Mouse (Mus musculus) forebrain, postnatal 0 days (tissue): ENCODE results near the gene Slc48a1. TPM values are rescaled to one million over a fixed set of nuclear protein-coding genes. Genes with fewer than 3 reads are reported as not detected.

ENCODE experiments used
- ATAC-seq: fragments of 200-750 bp; cut with Nextera tagmentation; 2 replicates; pipeline ENCODE4 v1.8.0; 2017; ENCODE audit warnings: mild to moderate bottlenecking, moderate library complexity
- DNase-seq: peaks from one replicate; pipeline ENCODE4 v3.0.0-alpha.2; 2015
- H3K27ac ChIP-seq: fragments of 300-500 bp; sonication (generic); 2 replicates; pipeline ENCODE4 v1.5.1; 2014; ENCODE audit warnings: low read depth, mild to moderate bottlenecking, antibody characterized with exemption, low read length, moderate library complexity, mixed read lengths
- H3K27me3 ChIP-seq: fragments of 300-500 bp; sonication (generic); 2 replicates; pipeline ENCODE4 v1.6.1; 2014; ENCODE audit warnings: mild to moderate bottlenecking, low read length, mixed read lengths; ENCODE audit not compliant: insufficient read depth
- H3K36me3 ChIP-seq: fragments of 300-500 bp; sonication (generic); 2 replicates; pipeline ENCODE4 v1.6.1; 2014; ENCODE audit warnings: mild to moderate bottlenecking, moderate library complexity; ENCODE audit not compliant: insufficient read depth
- H3K4me1 ChIP-seq: fragments of 300-500 bp; sonication (generic); 2 replicates; pipeline ENCODE4 v1.6.1; 2014; ENCODE audit warnings: antibody characterized with exemption; ENCODE audit not compliant: insufficient read depth
- H3K4me2 ChIP-seq: fragments of 300-500 bp; sonication (generic); 2 replicates; pipeline ENCODE4 v1.6.1; 2014; ENCODE audit warnings: low read depth, mild to moderate bottlenecking, moderate library complexity
- H3K4me3 ChIP-seq: fragments of 300-500 bp; sonication (generic); 2 replicates; pipeline ENCODE4 v1.5.1; 2014; ENCODE audit warnings: low read depth, low read length, mixed read lengths
- H3K9ac ChIP-seq: fragments of 300-500 bp; sonication (generic); 2 replicates; pipeline ENCODE4 v1.6.1; 2014; ENCODE audit warnings: mild to moderate bottlenecking
- H3K9me3 ChIP-seq: fragments of 300-500 bp; sonication (generic); 2 replicates; pipeline ENCODE4 v1.6.1; 2016; ENCODE audit warnings: low read length
- CTCF ChIP-seq: sonication (generic); IDR thresholded peaks from 2 replicates; pipeline ENCODE4 v1.5.1; 2016; ENCODE audit warnings: antibody characterized with exemption, control low read depth, low read depth
- WGBS: fragments of 180-500 bp; shearing (Covaris S2); extraction: QIAGEN DNeasy Blood & Tissue Kit; methylation state at CpG from one replicate; pipeline ENCODE4 v1.1.7; 2014; 5-methylcytosine and 5-hydroxymethylcytosine counted together
- polyA plus RNA-seq: library from polyadenylated mRNA; unstranded; fragments of >200 nt; fragmentation: Nextera tagmentation; extraction: Ambion mirVana; gene quantifications from 2 replicates; pipeline ENCODE4 v1.2.1, GENCODE M21; 2015
- total RNA-seq: library from RNA; depleted of rRNA; stranded (reverse); fragments of >200 nt; gene quantifications from 2 replicates; pipeline ENCODE4 v1.2.3, GENCODE M21; 2014

The Slc48a1 gene
- total and polyA plus RNA-seq, 2 experiments from 2014 or later: 56.4 to 135 TPM

DNA sequence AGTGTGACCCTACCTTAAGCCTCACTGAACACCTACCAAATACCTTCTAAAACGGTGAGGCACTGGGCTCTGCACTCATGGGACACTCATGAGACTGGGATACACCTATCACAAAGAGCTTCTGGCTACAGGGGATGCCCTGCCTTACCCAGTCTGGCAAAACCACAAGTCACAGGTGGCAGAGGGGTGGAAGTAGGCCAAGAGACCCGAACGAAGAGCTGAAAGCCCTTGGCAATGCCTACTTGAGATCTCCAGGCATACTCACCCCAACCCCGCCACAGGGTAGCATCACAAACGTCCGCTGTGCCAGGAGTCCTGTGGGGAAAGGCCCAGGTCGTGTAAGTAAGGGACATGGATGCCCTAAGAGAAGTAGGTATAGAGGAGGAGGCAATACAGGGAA lies 23.5 kb downstream of the Slc48a1 start:
- WGBS: 69% methylated on average over 7 of the region's 7 CpGs

DNA sequence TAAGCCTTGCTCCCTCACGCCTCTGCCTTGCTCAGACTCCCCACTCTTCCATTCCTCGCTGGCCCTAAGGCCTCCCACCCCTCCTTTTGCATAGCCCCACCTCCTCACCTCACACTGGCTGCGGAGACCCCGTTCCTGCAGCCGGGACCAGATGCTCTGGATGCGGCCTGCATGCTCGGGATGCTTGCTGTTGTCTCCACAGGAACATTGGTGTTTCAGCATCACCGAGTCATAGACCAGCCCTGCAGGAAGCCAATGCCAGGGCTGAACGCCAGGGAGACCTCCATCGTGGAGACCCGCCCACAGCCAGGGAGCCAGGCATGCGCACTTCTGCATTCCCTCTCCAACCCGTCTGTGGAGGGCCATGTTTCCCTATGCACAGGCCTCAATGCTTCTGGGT lies 24.3 kb downstream of the Slc48a1 start:
- 18% methylated on average over 13 of the region's 13 CpGs for WGBS
- H3K9me3 ChIP-seq: no peaks in the 10 kb centered on the region
- TF ChIP-seq CTCF: no peak; the same call in 1 of the 2 replicates
- H3K36me3 ChIP-seq: peaks cover 37% of the 10 kb centered on the region
- peak overlapping the region; percentile 18; the same call in 1 of the 2 replicates for H3K4me3 ChIP-seq
- H3K4me2 ChIP-seq: peak overlapping the region; percentile 31
- peak; percentile 87 for ATAC-seq
- DNase-seq: peak; percentile 73
- H3K27ac ChIP-seq: peak overlapping the region; percentile 40; the same call in 1 of the 2 replicates
- peaks cover 5% of the 10 kb centered on the region; the same call in 1 of the 2 replicates for H3K4me1 ChIP-seq
- no peaks in the 10 kb centered on the region for H3K27me3 ChIP-seq
- peak overlapping the region; percentile 41; the same call in 1 of the 2 replicates for H3K9ac ChIP-seq

More for the DNA sequence above, 23.5 kb downstream of the Slc48a1 start:
- H3K9me3 ChIP-seq: no peaks in the 10 kb centered on the region
- H3K4me1 ChIP-seq: peaks cover 5% of the 10 kb centered on the region; the same call in 1 of the 2 replicates
- no peak overlapping the region for H3K27ac ChIP-seq
- TF ChIP-seq CTCF: no peak
- H3K27me3 ChIP-seq: no peaks in the 10 kb centered on the region
- peak overlapping the region; percentile 31; the same call in 1 of the 2 replicates for H3K4me2 ChIP-seq
- DNase-seq (no peak), ATAC-seq (no peak)
- H3K4me3 ChIP-seq: no peak overlapping the region
- peaks cover 36% of the 10 kb centered on the region for H3K36me3 ChIP-seq
- H3K9ac ChIP-seq: no peak overlapping the region

DNA sequence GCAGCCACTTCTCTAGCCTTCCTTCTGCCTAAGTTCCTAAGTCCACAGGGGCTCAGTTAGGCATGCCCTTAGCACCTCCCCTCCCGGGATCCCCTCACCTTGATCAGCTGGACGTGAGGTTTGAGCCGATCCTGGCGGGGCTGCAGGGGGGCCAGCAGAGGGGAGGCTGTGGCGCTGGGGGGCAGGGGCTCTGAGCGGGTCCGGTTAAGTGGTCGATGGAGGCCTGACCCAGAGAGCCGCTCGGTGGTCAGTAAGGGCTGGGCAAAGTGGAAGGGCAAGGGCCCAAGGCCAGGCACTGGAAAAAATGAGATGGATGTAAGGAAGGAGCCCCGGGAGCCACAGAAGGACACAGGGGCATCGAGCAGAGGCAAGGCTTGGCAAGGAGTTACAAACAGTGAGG lies 29.5 kb downstream of the Slc48a1 start:
- no peaks in the 10 kb centered on the region; the same call in 1 of the 2 replicates for H3K4me1 ChIP-seq
- no peak for DNase-seq

DNA sequence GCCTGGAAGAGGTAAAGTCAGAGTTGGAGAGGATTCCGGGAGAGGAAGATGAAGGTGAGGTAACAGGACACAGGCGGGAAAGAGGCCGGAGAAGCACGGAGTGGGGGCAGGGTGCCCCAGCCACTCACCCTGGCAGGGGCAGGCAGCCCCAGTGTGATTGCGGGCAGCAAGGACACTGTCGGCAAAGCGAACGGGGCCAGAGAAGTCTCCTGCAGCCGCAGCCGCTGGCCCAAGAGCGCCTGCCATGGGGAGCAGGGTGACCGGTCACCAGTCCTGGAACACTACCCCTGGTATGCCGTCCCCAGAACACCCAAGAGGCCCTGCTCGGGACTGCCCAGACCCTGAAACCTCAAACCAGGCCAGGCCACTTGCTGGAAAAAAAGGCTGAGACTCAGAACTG lies 30.2 kb downstream of the Slc48a1 start:
- Histone ChIP-seq H3K4me1 (peaks cover 5% of the 10 kb centered on the region), H3K4me3 (no peak overlapping the region), H3K27me3 (no peaks in the 10 kb centered on the region), H3K27ac (no peak overlapping the region), H3K36me3 (peaks cover 50% of the 10 kb centered on the region), H3K4me2 (no peak overlapping the region), H3K9ac (no peak overlapping the region), H3K9me3 (no peaks in the 10 kb centered on the region)
- no peak for TF ChIP-seq CTCF
- 90% methylated on average over 14 of the region's 14 CpGs for WGBS
- DNase-seq (no peak), ATAC-seq (no peak)

More for the DNA sequence above, 29.5 kb downstream of the Slc48a1 start:
- WGBS: 76% methylated on average over 12 of the region's 12 CpGs
- Histone ChIP-seq H3K4me3 (no peak overlapping the region), H3K27ac (no peak overlapping the region), H3K36me3 (peaks cover 50% of the 10 kb centered on the region), H3K9me3 (no peaks in the 10 kb centered on the region), H3K9ac (no peak overlapping the region), H3K27me3 (no peaks in the 10 kb centered on the region), H3K4me2 (no peak overlapping the region)
- TF ChIP-seq CTCF: no peak
- no peak for ATAC-seq

DNA sequence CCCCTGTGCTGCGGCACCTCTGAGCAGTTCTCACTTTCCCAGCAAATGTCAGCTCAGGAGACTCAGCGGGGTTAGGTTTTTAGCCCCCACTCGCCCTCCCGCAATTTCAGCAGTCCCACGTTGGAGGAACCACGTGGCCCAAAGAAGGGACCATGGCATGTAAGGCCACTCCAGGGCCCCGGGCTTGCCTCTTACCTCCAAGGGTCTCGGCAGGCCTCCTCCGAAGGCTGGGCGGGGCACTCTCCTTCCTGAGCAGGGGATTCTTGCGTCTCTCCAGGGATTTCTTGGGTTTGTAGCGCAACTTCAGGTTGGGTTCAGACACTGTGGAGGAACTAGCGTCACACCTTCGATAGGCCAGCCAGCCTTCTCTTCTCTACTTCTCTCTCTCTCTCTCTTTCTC lies 30.9 kb downstream of the Slc48a1 start:
- no peak for TF ChIP-seq CTCF
- H3K9me3 ChIP-seq: no peaks in the 10 kb centered on the region
- H3K27ac ChIP-seq: no peak overlapping the region
- peaks cover 8% of the 10 kb centered on the region for H3K4me1 ChIP-seq
- WGBS: 91% methylated on average over 14 of the region's 14 CpGs
- no peak overlapping the region for H3K9ac ChIP-seq
- no peak overlapping the region for H3K4me3 ChIP-seq
- no peaks in the 10 kb centered on the region for H3K27me3 ChIP-seq
- ATAC-seq: no peak
- H3K4me2 ChIP-seq: no peak overlapping the region
- DNase-seq: no peak
- peaks cover 50% of the 10 kb centered on the region for H3K36me3 ChIP-seq

DNA sequence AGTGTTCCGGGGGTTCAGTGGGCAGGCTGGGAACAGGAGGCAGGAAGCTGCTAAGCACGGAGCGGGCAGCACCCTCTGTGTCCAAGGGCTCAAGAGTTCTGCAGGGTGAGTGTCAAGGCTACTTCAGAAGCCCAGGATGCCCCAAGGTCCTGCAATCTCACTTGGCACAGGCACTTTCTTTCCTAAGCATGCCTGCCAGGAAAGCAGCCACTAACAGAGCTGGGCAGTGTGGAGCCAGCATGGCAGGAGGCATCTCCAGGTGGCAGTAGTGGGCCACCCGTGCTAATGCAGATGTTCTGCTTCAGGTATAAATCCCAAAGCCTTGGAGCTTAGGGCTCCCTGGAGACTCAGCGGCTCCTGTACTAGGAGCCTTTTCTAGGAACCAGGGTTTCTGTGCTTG lies 31.6 kb downstream of the Slc48a1 start:
- Histone ChIP-seq H3K27me3 (no peaks in the 10 kb centered on the region), H3K4me1 (peaks cover 8% of the 10 kb centered on the region), H3K9me3 (no peaks in the 10 kb centered on the region), H3K4me2 (no peak overlapping the region), H3K27ac (no peak overlapping the region), H3K36me3 (peaks cover 47% of the 10 kb centered on the region), H3K4me3 (no peak overlapping the region), H3K9ac (no peak overlapping the region)
- peak; percentile 61 for TF ChIP-seq CTCF
- WGBS: 86% methylated on average over 5 of the region's 5 CpGs
- no peak for ATAC-seq
- no peak for DNase-seq

DNA sequence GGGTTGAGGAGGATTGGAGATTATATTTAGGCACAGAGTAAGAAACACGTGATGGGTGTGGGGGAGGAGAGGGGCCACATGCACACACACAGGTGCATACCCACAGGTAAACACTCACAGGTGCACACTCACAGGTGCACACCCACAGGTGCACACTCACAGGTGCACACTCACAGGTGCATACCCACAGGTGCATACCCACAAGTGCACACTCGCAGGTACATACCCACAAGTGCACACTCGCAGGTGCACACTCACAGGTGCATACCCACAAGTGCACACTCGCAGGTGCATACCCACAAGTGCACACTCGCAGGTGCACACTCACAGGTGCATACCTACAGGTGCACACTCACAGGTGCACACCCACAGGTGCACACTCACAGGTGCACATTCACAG lies 32.1 kb downstream of the Slc48a1 start:
- Histone ChIP-seq H3K4me3 (no peak overlapping the region), H3K9me3 (no peaks in the 10 kb centered on the region), H3K27me3 (no peaks in the 10 kb centered on the region), H3K4me2 (no peak overlapping the region), H3K4me1 (peaks cover 8% of the 10 kb centered on the region), H3K27ac (no peak overlapping the region), H3K9ac (no peak overlapping the region), H3K36me3 (peaks cover 45% of the 10 kb centered on the region)
- DNase-seq (no peak), ATAC-seq (no peak)
- TF ChIP-seq CTCF: no peak
- whole genome bisulfite sequencing: 92% methylated on average over 5 of the region's 5 CpGs

DNA sequence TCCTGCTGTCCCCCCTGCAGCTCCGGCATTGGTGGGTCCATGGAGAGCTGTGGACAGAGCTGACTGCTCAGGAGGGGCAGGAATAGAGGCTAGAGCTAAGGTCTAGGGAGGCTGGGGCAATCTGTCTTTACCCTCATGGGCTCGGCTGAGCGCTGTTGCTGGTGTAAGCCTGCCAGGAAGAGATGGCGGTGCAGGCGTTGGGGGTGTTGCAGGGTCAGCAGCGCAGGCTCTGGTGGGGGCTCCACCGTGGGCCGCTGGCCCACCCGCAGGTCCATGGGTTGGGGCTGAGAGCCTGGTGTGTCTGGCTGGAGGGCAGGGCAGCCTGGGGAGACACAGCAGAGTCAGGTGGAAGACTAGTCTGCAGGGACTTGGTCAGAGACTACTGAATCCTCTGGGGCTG lies 33.0 kb downstream of the Slc48a1 start:
- no peak for DNase-seq

More for the DNA sequence above, 33.0 kb downstream of the Slc48a1 start:
- no peak for TF ChIP-seq CTCF
- no peaks in the 10 kb centered on the region for H3K27me3 ChIP-seq
- no peak for ATAC-seq
- no peak overlapping the region for H3K4me3 ChIP-seq
- H3K4me2 ChIP-seq: no peak overlapping the region
- H3K27ac ChIP-seq: 0 out of 2 replicates have a peak overlapping the region, but pooled peaks have one; percentile 9
- no peak overlapping the region for H3K9ac ChIP-seq
- peaks cover 42% of the 10 kb centered on the region for H3K36me3 ChIP-seq
- peaks cover 8% of the 10 kb centered on the region for H3K4me1 ChIP-seq
- 89% methylated on average over 9 of the region's 9 CpGs for WGBS
- no peaks in the 10 kb centered on the region for H3K9me3 ChIP-seq
